Mouse (Mus musculus) ovary, postnatal 10 days (tissue): ENCODE measurements around the gene Parp3.
"Not testable (repeated sequence)": the region's sequence is repeated elsewhere in the genome, so short reads cannot be mapped to it uniquely, and the experiment has no call there.

Experiments used
- DNase-seq: peaks from one replicate; pipeline ENCODE4 v3.0.0; 2022; ENCODE audit warnings: low spot score

Gene Parp3

GRCm38 (mm10) chr9:106476924-106477484, at the start of gene Parp3:
TSS of gene Parp3 (minus strand) at chr9:106476949.
- peak; percentile 96 for DNase-seq

GRCm38 (mm10) chr9:106519909-106520308, 43.2 kb upstream of the Parp3 start:
- DNase-seq, result no peak

- no peak for DNase-seq
Measured at GRCm38 (mm10) chr9:106519433-106519832, 42.7 kb upstream of the Parp3 start.

DNA sequence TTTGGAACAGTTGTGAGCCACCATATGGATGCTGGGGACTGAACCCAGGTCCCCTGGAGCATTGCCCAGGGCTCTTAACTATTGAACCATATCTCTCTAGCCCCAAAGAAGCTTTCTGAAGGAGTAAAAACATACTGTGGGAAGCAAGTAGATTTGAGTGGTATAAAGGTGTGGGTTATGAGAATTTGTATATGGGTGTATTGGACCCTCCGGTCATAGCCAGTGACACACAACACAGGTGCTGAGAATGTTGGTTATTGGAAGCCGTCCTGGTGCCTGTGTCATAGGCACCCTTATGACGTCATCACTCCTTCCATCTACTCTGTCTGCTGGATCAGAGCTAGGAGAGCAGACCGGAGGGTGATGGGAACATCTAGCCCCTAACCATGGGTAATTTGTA, 37.5 kb upstream of the Parp3 start, which contains the start of gene Iqcf5:
Gene Iqcf5, plus strand, starts transcription at position 301 of the 400 bp plus-strand sequence.
- no peak for DNase-seq

GRCm38 (mm10) chr9:106513566-106513965, 36.8 kb upstream of the Parp3 start:
- DNase-seq, result no peak

GRCm38 (mm10) chr9:106512729-106513450, 36.1 kb upstream of the Parp3 start:
- DNase-seq, result no peak

GRCm38 (mm10) chr9:106509356-106509755, 32.6 kb upstream of the Parp3 start:
- no peak for DNase-seq

- DNase-seq, result no peak
Measured at GRCm38 (mm10) chr9:106504246-106504645, 27.5 kb upstream of the Parp3 start.

DNA sequence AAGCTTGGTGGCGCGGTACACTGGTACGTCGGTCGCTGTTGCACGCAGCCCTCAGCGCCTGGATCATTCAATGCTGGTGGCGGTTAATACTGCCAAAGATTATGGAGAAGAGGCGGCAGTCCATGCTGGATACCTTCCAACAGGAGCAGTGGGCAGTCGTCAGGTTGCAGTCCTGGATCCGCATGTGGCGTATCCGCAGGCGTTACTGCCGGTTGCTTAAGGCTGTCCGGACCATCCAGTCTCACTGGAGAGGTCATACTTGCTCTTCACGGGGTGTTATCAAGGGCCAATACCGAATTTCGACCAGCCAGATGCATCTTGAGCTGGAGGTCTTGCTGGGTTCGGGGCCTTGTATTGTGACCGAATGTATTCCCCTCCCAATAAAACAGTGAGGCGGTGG, 25.1 kb upstream of the Parp3 start:
- DNase-seq, result no peak

DNA sequence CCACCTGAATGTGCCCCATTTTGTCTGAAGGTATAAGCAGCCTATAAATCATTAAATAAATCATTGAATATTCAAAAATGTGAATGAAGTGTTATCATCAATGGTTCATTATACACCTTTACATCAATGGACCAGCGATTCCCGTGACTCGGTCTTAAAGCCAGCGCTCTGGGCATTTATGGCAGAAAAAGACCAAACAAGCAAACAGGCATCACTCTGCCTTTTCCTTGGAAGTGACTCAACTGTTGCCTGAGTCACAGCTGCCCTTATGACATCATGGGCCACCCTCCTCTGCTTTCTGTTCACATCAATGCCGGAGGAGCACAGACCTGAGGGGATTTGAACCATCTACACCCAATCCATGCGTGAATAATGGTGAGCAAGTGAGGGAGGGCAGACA, 22.9 kb upstream of the Parp3 start, which contains the start of gene Iqcf1:
Gene Iqcf1, plus strand, starts transcription at position 301 of the 400 bp plus-strand sequence.
- DNase-seq, result no peak

DNA sequence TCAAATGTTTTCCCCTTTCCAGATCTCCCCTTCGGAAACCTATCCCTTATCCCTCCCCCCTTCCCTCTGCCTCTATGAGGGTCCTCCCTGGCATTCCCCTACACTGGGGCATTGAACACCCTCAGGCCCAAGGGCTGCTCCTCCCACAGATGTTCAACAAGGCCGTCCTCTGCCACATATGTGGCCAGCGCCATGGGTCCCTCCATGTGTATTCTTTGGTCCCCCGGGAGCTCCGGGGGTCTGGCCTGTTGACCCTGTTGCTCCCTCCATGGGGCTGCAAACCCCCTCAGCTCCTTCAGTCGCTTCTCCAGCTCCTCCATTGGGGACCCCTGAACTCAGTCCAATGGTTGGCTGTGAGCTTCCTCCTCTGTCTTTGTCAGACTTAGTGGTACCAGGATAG, 10.9 kb upstream of the Parp3 start:
- DNase-seq, result not testable (repeated sequence)

GRCm38 (mm10) chr9:106485076-106485475, 8.3 kb upstream of the Parp3 start:
- no peak for DNase-seq

DNA sequence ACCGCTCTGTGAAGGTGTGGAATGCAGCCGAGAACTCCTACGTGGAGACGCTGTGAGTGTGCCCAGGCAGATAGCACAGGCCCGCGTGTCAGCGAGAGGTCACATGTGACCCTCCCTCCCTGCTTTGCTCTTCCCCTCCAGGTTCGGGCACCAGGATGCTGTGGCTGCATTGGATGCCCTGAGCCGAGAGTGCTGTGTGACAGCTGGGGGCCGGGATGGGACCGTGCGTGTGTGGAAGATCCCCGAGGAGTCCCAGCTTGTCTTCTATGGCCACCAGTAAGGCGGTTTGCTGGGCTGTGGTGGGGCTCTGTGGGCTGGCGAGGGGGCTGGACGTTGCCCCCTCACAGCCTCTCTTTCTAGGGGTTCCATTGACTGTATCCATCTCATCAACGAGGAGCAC, 6.9 kb upstream of the Parp3 start:
- no peak for DNase-seq

DNA sequence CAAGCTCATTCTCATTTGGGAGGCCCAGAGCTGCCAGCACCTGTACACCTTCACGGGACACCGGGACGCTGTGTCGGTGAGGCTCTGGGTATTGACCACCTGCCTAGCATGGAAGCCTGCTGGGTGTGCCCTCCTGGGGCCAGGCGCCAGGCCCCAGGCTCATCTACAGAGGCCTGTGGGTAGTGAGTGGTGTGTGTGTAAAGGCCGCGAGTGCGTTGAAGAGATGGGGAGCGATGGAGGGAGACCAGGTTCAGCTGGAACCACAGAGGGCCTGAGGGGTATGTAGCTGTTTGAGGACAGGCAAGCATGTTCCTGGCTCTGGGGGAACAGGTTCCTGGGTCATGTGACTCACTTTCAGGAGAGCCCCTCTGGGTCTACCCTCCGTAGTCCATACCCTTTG, 6.4 kb upstream of the Parp3 start:
- no peak for DNase-seq

GRCm38 (mm10) chr9:106482578-106483115, 5.9 kb upstream of the Parp3 start:
- DNase-seq, result no peak

DNA sequence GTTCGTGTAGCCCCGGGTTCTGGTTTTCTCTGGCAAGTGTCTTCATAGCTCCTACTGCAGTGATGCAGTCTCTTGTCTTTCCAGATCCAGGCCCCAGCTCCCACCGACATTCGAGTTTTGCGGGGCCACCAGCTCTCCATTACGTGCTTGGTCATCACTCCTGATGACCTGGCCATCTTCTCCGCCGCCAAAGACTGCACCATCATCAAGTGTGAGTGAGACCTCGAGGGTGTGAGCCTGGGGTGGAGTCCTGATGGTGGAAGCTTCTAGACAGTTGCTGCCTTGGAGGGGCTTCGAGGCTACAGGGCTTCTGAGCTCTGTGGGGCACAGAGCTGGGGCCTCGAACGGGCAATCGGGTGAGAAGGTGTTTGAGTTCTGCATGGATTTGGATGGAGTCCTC, 4.9 kb upstream of the Parp3 start:
- no peak for DNase-seq

DNA sequence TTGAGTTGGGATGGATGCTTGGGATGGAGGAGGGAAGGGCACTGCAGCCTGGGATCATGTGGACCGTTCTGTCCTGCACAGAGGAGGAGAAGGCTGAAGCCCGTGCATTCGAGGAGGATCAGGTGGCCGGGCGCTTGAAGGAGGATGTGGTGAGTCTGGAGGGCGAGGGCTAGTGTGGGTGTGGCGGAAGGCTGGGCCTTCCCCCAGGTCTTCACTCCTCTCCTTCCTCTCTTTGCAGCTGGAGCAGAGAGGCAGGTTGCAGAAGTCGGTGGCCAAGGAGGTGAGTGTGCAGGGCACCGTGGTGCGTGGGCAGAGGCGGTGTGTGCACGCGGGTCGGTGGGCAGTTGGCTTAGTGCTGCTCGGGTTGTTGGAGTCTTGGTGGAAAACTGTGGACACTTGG, 4.3 kb upstream of the Parp3 start:
- no peak for DNase-seq

- no peak for DNase-seq
Measured at GRCm38 (mm10) chr9:106480541-106480940, 3.8 kb upstream of the Parp3 start.

GRCm38 (mm10) chr9:106478101-106478500, 1.4 kb upstream of the Parp3 start:
- no peak for DNase-seq

GRCm38 (mm10) chr9:106477649-106478048, 900 bp upstream of the Parp3 start:
- DNase-seq, result no peak

GRCm38 (mm10) chr9:106476002-106476923, 486 bp downstream of the Parp3 start:
- no peak for DNase-seq

GRCm38 (mm10) chr9:106475663-106476001, 1.1 kb downstream of the Parp3 start, which contains the start of gene Rrp9:
TSS of gene Rrp9 (plus strand) at chr9:106475963.
- no peak for DNase-seq
